Mouse (Mus musculus) embryonic stem cell, embryonic (primary cell): Measurements from ENCODE around the gene Kansl1.

Source experiments
- CTCF ChIA-PET, 4 experiments: fragments of 300-600 bp in 2 of 4; fragments of 350-600 bp in 2 of 4; sonication (Branson Sonifier 250); formaldehyde crosslinking; loops; one replicate each; lab custom pipeline; 2022; ENCODE audit warnings: inconsistent platforms in 2 of 4; lab: Charles Lee
- POLR2A ChIA-PET, 4 experiments: fragments of 300-600 bp in 2 of 4; fragments of 350-600 bp in 2 of 4; sonication (Branson Sonifier 250); formaldehyde crosslinking; loops; one replicate each; lab custom pipeline; 2022; ENCODE audit warnings: antibody characterized with exemption in 4 of 4, inconsistent platforms in 1 of 4; lab: Charles Lee

Kansl1 gene

GRCm38 (mm10) chr11:104309377-104310225 is 159.1 kb downstream of the Kansl1 start:
- CTCF ChIA-PET = interaction anchor here (0.6 to 5.1 kb wide), 12 partner anchors 9 to 886 kb away, joined by 3 to 67 read pairs (median 6); no protein-coding TSS in a partner anchor
- POLR2A ChIA-PET = interaction anchor here (0.6 to 52.0 kb wide), 34 partner anchors 8 to 1644 kb away, joined by 3 to 2718 read pairs (median 4); partner anchors contain the start of genes Arf2 (in 1 of the 4), Cyb561 (in 1 of the 4) and Kansl1 (in 1 of the 4)

GRCm38 (mm10) chr11:104307136-104307535 is 161.5 kb downstream of the Kansl1 start:
- CTCF ChIA-PET = interaction anchor here in 2 of 4 experiments (0.7 to 4.6 kb wide), 3 partner anchors 9 to 18 kb away, joined by 3 to 28 read pairs (median 18); no protein-coding TSS in a partner anchor
- POLR2A ChIA-PET = interaction anchor here (0.6 to 52.0 kb wide), 14 partner anchors 2 to 136 kb away, joined by 3 to 2718 read pairs (median 26); no protein-coding TSS in a partner anchor

GRCm38 (mm10) chr11:104306483-104306882 is 162.2 kb downstream of the Kansl1 start:
- CTCF ChIA-PET = interaction anchor here in 2 of 4 experiments (0.7 to 4.6 kb wide), 7 partner anchors 9 to 28 kb away, joined by 3 to 28 read pairs (median 3); no protein-coding TSS in a partner anchor
- POLR2A ChIA-PET = interaction anchor here (0.6 to 52.0 kb wide), 21 partner anchors 3 to 1190 kb away, joined by 3 to 2718 read pairs (median 9); partner anchors contain the start of gene Hexim1 (in 1 of the 4)

- ChIA-PET CTCF (interaction anchor here (0.6 to 4.6 kb wide), 10 partner anchors 10 to 28 kb away, joined by 3 to 28 read pairs (median 4); no protein-coding TSS in a partner anchor), POLR2A (interaction anchor here (0.8 to 52.0 kb wide), 29 partner anchors 4 to 1190 kb away, joined by 3 to 2718 read pairs (median 5); partner anchors contain the start of gene Hexim1 (in 1 of the 4))
Measured at GRCm38 (mm10) chr11:104305711-104306110, 162.9 kb downstream of the Kansl1 start.

- CTCF ChIA-PET = interaction anchor here in 3 of 4 experiments (1.3 to 5.2 kb wide), 6 partner anchors 7 to 15 kb away, joined by 4 to 28 read pairs (median 10); no protein-coding TSS in a partner anchor
- POLR2A ChIA-PET = interaction anchor here (0.5 to 52.0 kb wide), 14 partner anchors 6 to 1890 kb away, joined by 3 to 2718 read pairs (median 8); no protein-coding TSS in a partner anchor
Measured at GRCm38 (mm10) chr11:104303088-104303960, 165.3 kb downstream of the Kansl1 start.

- POLR2A ChIA-PET = interaction anchor here (0.6 to 52.0 kb wide), 14 partner anchors 7 to 1891 kb away, joined by 3 to 2718 read pairs (median 6); no protein-coding TSS in a partner anchor
- CTCF ChIA-PET = interaction anchor here in 3 of 4 experiments (1.3 to 5.2 kb wide), 6 partner anchors 8 to 14 kb away, joined by 4 to 23 read pairs (median 8); no protein-coding TSS in a partner anchor
Measured at GRCm38 (mm10) chr11:104302628-104303027, 166.0 kb downstream of the Kansl1 start.

DNA sequence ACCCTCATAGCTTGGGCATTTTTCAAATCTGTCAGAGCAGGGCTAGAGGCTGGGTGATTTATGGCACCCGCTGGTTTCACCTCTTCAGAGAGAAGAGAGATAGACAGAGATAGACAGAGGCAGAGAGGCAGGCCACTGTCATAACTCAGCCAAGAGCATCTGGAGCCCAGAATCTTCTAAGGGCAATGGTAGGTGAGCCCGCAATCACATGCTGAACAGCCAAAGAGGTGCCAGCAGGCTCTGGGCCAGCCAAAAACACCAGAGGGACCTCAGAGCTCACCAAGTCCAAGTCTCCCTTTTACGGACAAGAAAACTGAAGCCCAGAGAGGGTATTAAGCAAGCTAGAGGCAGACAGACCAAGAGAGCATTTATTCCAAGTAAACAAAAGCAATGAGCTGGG is 171.0 kb downstream of the Kansl1 start:
- ChIA-PET CTCF (interaction anchor here in 3 of 4 experiments (1.0 to 3.3 kb wide), 5 partner anchors 8 to 14 kb away, joined by 3 to 18 read pairs (median 9); no protein-coding TSS in a partner anchor), POLR2A (interaction anchor here (0.7 to 52.0 kb wide), 19 partner anchors 2 to 148 kb away, joined by 3 to 2718 read pairs (median 7); partner anchors contain the start of gene Mapt (in 1 of the 4))

DNA sequence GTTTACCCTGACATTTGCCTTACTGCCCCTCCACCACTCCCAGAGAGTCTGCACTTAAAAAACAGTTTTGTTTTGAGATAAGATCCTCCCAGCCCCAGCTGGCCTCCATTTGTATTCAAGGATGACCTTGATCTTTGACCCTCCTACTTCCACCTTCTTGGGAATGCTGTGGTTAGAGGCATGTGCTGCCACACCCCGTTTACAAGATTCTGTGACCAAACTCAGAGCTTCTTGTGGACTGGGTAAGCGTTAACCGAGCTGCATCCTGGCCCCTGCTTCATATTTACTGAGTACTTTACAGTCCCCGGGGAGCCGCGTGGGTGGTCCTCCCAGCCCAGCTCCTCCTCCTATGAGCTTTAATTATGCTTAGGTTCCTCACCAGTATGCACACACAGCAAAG is 173.0 kb downstream of the Kansl1 start:
- ChIA-PET POLR2A (interaction anchor here (0.5 to 52.0 kb wide), 58 partner anchors 0 to 892 kb away, joined by 3 to 2718 read pairs (median 4); partner anchors contain the start of genes Mapt (in 2 of the 4), Arf2 (in 1 of the 4), Gm11639 (in 1 of the 4) and Kansl1 (in 1 of the 4)), CTCF (interaction anchor here in 2 of 4 experiments (0.9 to 1.9 kb wide), 8 partner anchors 9 to 20 kb away, joined by 3 to 9 read pairs (median 5); no protein-coding TSS in a partner anchor)

GRCm38 (mm10) chr11:104295145-104295544 is 173.5 kb downstream of the Kansl1 start:
- POLR2A ChIA-PET = interaction anchor here (0.5 to 52.0 kb wide), 58 partner anchors 0 to 891 kb away, joined by 3 to 2718 read pairs (median 4); partner anchors contain the start of genes Mapt (in 2 of the 4), Arf2 (in 1 of the 4), Gm11639 (in 1 of the 4) and Kansl1 (in 1 of the 4)

GRCm38 (mm10) chr11:104293241-104293640 is 175.4 kb downstream of the Kansl1 start:
- ChIA-PET POLR2A (interaction anchor here (0.6 to 52.0 kb wide), 25 partner anchors 7 to 1965 kb away, joined by 3 to 2718 read pairs (median 6); partner anchors contain the start of genes Mapt (in 2 of the 4) and Nsf (in 1 of the 4)), CTCF (interaction anchor here in 3 of 4 experiments (0.6 to 3.4 kb wide), 3 partner anchors 13 to 18 kb away, joined by 3 to 17 read pairs (median 5); no protein-coding TSS in a partner anchor)

More at GRCm38 (mm10) chr11:104295145-104295544, 173.5 kb downstream of the Kansl1 start:
- CTCF ChIA-PET = interaction anchor here in 2 of 4 experiments (0.9 to 1.9 kb wide), 8 partner anchors 10 to 20 kb away, joined by 3 to 9 read pairs (median 5); no protein-coding TSS in a partner anchor

GRCm38 (mm10) chr11:104292443-104293220 is 176.0 kb downstream of the Kansl1 start:
- CTCF ChIA-PET = interaction anchor here (0.5 to 3.4 kb wide), 11 partner anchors 13 to 170 kb away, joined by 3 to 17 read pairs (median 5); no protein-coding TSS in a partner anchor
- POLR2A ChIA-PET = interaction anchor here (0.6 to 52.0 kb wide), 41 partner anchors 6 to 1964 kb away, joined by 3 to 2718 read pairs (median 5); partner anchors contain the start of genes Mapt (in 3 of the 4), Gm11639 (in 1 of the 4), Kansl1 (in 1 of the 4) and Nsf (in 1 of the 4)

DNA sequence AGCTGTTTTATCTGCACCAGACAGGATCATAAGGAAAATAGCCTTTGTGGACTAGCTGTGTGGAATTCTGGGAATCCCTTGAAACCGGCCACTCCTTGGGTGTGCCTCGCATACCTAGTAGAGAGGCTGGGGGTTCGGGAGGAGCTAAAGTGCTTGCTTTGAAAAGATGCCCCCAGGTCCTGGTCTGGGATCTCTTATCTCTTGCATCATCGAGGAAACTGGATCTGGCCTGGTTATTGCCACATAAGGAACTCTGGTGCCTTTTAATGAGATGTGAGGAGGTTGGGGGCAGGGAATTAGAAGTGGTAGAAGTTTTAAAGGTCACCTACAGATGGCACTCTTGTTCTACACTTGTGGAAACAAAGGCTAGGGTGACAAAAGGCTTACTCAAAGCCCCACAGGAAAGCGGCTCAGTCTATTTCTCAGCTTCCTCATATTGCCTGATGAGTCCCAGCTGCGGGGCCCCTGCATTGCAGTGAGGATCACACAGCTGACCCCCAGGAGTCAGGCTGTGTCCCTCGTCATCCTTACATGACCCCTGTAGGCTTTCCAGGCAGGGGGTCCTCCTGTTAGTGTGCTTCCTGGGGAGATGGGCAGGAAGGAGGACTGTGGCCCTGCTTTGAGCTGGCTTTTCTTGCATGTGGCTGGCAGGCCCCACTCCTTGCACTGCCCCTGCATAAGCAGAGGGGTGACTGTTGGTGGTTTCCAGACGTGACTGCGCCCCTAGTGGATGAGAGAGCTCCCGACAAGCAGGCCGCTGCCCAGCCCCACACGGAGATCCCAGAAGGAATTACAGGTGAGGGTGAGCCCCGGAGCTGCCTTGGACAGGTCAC is 179.2 kb downstream of the Kansl1 start:
- POLR2A ChIA-PET = interaction anchor here (0.6 to 52.0 kb wide), 177 partner anchors 3 to 1967 kb away, joined by 3 to 2718 read pairs (median 4); partner anchors contain the start of genes Arf2 (in 3 of the 4), Kansl1 (in 3 of the 4), Mapt (in 3 of the 4) and Nsf (in 3 of the 4)
- CTCF ChIA-PET = interaction anchor here (0.5 to 4.6 kb wide), 93 partner anchors 8 to 1173 kb away, joined by 3 to 67 read pairs (median 4); partner anchors contain the start of genes Mapt (in 2 of the 4), Arf2 (in 1 of the 4), Hexim1 (in 1 of the 4) and Kansl1 (in 1 of the 4)

DNA sequence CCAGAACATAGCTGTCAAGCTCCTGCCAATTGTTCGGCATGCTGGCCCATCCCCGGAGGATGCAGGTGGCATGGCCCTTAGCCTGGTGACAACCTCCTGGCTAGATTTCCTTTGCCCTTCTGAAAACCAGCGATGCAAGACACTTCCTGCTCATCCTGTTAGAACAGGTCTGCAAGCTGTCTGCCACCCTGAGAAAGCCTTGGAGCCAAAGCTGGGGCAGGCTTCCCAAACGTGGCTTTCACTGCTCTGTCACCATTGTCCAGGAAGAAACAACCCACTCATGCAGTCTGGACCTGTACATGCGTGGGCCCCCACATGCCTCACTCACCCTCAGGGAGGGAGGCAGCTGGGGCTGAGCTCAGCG is 179.8 kb downstream of the Kansl1 start:
- ChIA-PET POLR2A (interaction anchor here (0.6 to 52.0 kb wide), 170 partner anchors 3 to 1967 kb away, joined by 3 to 2718 read pairs (median 5); partner anchors contain the start of genes Kansl1 (in 3 of the 4), Mapt (in 3 of the 4), Mettl2 (in 3 of the 4) and Nsf (in 3 of the 4)), CTCF (interaction anchor here (0.7 to 4.6 kb wide), 57 partner anchors 8 to 837 kb away, joined by 3 to 67 read pairs (median 6); partner anchors contain the start of genes Mapt (in 2 of the 4), Arf2 (in 1 of the 4), Mettl2 (in 1 of the 4) and Nsf (in 1 of the 4))

DNA sequence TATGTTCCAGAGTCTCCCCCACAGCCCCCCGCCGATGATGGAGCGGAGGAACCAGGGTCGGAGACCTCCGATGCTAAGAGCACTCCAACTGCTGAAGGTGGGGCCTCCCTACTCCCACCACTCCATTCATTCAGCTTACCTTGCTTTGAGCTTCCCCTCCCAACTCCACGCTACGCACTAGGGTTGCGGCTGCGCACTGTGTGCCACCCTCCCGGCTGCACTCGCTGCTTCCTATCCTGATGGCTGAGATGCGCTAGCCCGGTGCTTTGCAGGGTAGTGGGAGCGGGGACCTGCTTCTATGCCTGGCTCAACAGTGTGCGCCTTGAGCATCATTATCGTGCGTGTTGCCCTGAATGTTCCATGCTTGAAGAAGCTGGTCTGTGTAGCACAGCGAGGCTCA is 181.5 kb downstream of the Kansl1 start:
- ChIA-PET POLR2A (interaction anchor here (0.6 to 52.0 kb wide), 75 partner anchors 1 to 1172 kb away, joined by 3 to 2718 read pairs (median 5); partner anchors contain the start of genes Arf2 (in 3 of the 4), Kansl1 (in 3 of the 4), Nsf (in 3 of the 4) and Mapt (in 2 of the 4)), CTCF (interaction anchor here (0.6 to 4.6 kb wide), 18 partner anchors 9 to 953 kb away, joined by 3 to 67 read pairs (median 4); partner anchors contain the start of gene Mapt (in 1 of the 4))
